Mouse (Mus musculus): ENCODE data around the gene Gm49510. TPM values are rescaled to one million over a fixed set of nuclear protein-coding genes. Genes with fewer than 3 reads are reported as not detected.
A peak's percentile ranks its signal among the peaks of the same experiment; 100 is the strongest.

Gene Gm49510
- polyA plus RNA-seq, 1 experiment, result not detected

DNA sequence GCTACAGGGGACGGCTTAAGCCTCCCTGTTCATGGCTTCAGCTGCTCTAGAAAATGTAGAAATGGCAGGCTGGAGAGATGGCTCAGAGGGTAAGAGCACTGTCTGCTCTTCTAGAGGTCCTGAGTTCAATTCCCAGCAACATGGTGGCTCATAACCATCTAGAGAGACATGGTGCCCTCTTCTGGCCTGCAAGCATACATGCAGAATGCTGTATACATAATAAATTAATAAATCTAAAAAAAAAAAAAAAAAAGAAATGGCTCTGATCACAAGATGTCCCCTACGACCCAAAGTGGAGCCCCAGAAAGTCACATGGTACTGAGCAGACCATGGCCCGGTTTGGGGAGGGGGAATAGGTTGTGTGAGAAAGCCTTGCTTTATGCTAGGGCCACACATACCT, 56.2 kb downstream of the Gm49510 start:
- no peak for TF ChIP-seq CTCF (IDR thresholded peaks at IDR 0.05; ENCODE audit: low read depth, low read length)
- no peak for TF ChIP-seq POLR2A (IDR thresholded peaks at IDR 0.05; ENCODE audit: borderline replicate concordance, low read depth, low read length)
- Histone ChIP-seq H3K4me3 (ENCODE audit: insufficient read depth, low read length) (no peak overlapping the region), H3K4me1 (ENCODE audit: control insufficient read depth, insufficient read depth, low read length) (peaks cover 4% of the 10 kb centered on the region), H3K27ac (ENCODE audit: insufficient read depth, low read depth, low read length) (no peak overlapping the region)

DNA sequence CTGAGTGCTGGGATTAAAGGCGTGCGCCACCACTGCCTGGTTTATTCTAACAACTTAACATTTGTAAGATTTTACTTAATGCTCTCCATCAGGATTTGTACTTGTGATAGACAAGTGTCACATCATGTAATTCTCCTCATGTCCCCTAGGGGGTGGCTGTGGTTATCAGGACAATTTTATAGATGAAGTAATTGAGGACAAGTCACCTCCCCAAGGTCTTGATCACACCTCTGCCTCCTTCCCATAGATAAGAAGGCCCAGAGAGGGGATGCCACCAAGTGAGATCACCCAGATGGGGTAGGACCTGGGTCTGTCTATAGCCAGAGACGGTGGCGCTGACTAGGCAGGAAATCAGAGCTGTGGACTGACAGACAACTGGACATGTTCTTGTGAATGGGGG, 56.9 kb downstream of the Gm49510 start:
- H3K27ac ChIP-seq (ENCODE audit: insufficient read depth, low read depth, low read length), result no peak overlapping the region
- no peak overlapping the region for H3K4me3 ChIP-seq (ENCODE audit: insufficient read depth, low read length)
- TF ChIP-seq CTCF (IDR thresholded peaks at IDR 0.05; ENCODE audit: low read depth, low read length) (no peak), POLR2A (IDR thresholded peaks at IDR 0.05; ENCODE audit: borderline replicate concordance, low read depth, low read length) (no peak)
- H3K4me1 ChIP-seq (ENCODE audit: control insufficient read depth, insufficient read depth, low read length), result peaks cover 4% of the 10 kb centered on the region

DNA sequence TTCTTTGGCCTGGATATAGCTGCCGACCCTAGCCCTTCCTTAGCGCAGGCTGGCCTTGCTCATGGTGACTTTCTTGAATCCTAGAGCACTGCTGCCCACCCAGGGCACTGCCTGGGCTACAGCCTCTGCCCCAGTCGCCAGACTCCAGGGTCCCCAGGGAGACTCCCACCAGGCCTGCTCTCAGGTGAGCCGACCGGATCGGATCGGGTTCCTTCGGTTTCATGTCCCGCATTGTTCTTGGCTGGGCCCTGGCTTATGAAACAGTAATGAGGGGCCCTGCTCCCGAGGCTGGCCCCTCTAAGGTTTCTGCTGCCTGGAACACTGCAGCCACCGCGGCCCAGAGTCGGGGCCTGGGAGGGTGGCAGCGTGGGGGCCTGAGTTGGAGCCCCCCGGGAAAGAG, 57.6 kb downstream of the Gm49510 start:
- Histone ChIP-seq H3K4me1 (ENCODE audit: control insufficient read depth, insufficient read depth, low read length) (peaks cover 4% of the 10 kb centered on the region), H3K4me3 (ENCODE audit: insufficient read depth, low read length) (no peak overlapping the region)
- no peak for TF ChIP-seq POLR2A (IDR thresholded peaks at IDR 0.05; ENCODE audit: borderline replicate concordance, low read depth, low read length)
- no peak for TF ChIP-seq CTCF (IDR thresholded peaks at IDR 0.05; ENCODE audit: low read depth, low read length)

DNA sequence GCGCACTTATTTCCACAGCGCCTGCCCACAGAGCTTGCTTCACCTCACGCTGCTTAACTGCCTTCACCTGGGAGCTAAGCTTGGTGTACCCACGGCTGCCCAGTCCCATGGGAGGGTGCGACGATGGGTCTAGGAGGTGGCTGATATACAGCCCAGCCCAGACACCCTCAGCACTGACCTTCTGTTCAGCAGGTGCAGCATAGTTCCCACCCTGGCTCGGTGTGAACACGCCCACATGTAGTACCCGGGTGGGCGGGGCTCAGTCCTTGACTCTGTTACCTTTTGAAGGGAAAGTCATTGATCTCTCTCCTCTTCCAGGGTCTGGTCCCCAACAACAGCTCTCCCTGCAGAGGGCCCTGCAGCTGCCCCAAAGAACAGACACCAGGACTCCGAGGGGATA, 60.1 kb downstream of the Gm49510 start:
- no peak overlapping the region for H3K4me3 ChIP-seq (ENCODE audit: insufficient read depth, low read length)
- TF ChIP-seq CTCF (IDR thresholded peaks at IDR 0.05; ENCODE audit: low read depth, low read length) (no peak), POLR2A (IDR thresholded peaks at IDR 0.05; ENCODE audit: borderline replicate concordance, low read depth, low read length) (no peak)

More for the DNA sequence above, 57.6 kb downstream of the Gm49510 start:
- H3K27ac ChIP-seq (ENCODE audit: insufficient read depth, low read depth, low read length), result no peak overlapping the region

DNA sequence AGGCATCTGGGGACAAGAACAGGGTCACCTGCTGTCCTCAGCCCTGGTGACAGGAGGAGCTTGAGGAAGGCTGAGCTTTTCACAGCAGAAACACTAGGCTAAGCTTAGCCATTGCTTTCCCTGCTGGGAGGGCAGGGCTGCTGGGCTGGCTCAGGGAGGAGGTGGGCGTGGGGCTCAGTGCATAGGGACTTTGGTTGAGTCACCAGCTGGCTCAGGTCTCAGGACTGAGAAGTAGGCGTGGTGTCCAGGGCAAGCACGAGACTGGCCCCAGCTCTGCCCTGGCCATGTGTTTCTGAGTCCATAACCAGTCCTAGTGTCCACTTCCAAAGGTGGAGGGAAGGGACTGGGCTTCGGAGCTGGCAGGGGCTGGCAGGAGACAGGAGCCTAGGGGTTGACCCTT, 60.6 kb downstream of the Gm49510 start:
- no peak overlapping the region for H3K27ac ChIP-seq (ENCODE audit: insufficient read depth, low read depth, low read length)
- no peak overlapping the region for H3K4me3 ChIP-seq (ENCODE audit: insufficient read depth, low read length)
- peaks cover 4% of the 10 kb centered on the region for H3K4me1 ChIP-seq (ENCODE audit: control insufficient read depth, insufficient read depth, low read length)
- TF ChIP-seq CTCF (IDR thresholded peaks at IDR 0.05; ENCODE audit: low read depth, low read length) (no peak), POLR2A (IDR thresholded peaks at IDR 0.05; ENCODE audit: borderline replicate concordance, low read depth, low read length) (no peak)

More for the DNA sequence above, 60.1 kb downstream of the Gm49510 start:
- H3K4me1 ChIP-seq (ENCODE audit: control insufficient read depth, insufficient read depth, low read length), result peaks cover 4% of the 10 kb centered on the region
- H3K27ac ChIP-seq (ENCODE audit: insufficient read depth, low read depth, low read length), result no peak overlapping the region

DNA sequence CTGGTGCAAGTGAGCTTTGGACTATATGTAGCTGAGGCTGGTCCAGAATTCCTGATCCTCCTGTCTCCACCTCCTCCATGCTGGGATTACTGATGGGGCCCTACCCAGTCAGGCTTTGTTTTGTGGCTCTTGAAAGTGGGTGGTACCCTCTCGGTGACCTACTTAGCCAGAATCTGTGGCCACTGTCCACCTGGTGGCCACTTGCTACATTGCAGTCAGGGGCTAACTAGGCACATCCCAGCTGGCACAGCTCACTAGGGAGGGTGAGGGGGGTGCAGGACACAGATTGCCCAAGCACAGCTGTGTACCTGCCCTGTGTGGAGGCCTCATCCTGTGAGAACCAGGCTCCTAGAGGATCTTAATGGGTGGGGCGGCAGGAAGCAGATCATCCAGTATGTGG, 63.4 kb downstream of the Gm49510 start:
- TF ChIP-seq CTCF (IDR thresholded peaks at IDR 0.05; ENCODE audit: low read depth, low read length) (peak; percentile 73), POLR2A (IDR thresholded peaks at IDR 0.05; ENCODE audit: borderline replicate concordance, low read depth, low read length) (no peak)
- no peak overlapping the region for H3K4me3 ChIP-seq (ENCODE audit: insufficient read depth, low read length)
- no peak overlapping the region for H3K27ac ChIP-seq (ENCODE audit: insufficient read depth, low read depth, low read length)
- peaks cover 4% of the 10 kb centered on the region for H3K4me1 ChIP-seq (ENCODE audit: control insufficient read depth, insufficient read depth, low read length)

Other genes with a start within 250 kb of the Gm49510 start
- not detected in 2 replicates for gene Elfn2, start 180.9 kb upstream of the Gm49510 start, polyA plus RNA-seq (2012; ENCODE audit: insufficient read depth, insufficient read length, missing spikeins)
- gene Mfng, start 126.2 kb upstream of the Gm49510 start, polyA plus RNA-seq (2012; ENCODE audit: insufficient read depth, insufficient read length, missing spikeins), result 14.0 and 16.2 TPM in 2 replicates
- 0.23 TPM in 1 of 2 replicates, not detected in the other for gene Card10, start 96.6 kb upstream of the Gm49510 start, polyA plus RNA-seq (2012; ENCODE audit: insufficient read depth, insufficient read length, missing spikeins)
- gene Cdc42ep1, start 57.0 kb upstream of the Gm49510 start, polyA plus RNA-seq (2012; ENCODE audit: insufficient read depth, insufficient read length, missing spikeins), result 0.31 and 0.36 TPM in 2 replicates
- not detected in 2 replicates for gene Lgals2, start 44.1 kb upstream of the Gm49510 start, polyA plus RNA-seq (2012; ENCODE audit: insufficient read depth, insufficient read length, missing spikeins)
- gene Gga1, start 22.5 kb upstream of the Gm49510 start, polyA plus RNA-seq (2012; ENCODE audit: insufficient read depth, insufficient read length, missing spikeins), result 68.7 and 76.5 TPM in 2 replicates
- 158 and 180 TPM in 2 replicates for gene Sh3bp1, start 101 bp downstream of the Gm49510 start, polyA plus RNA-seq (2012; ENCODE audit: insufficient read depth, insufficient read length, missing spikeins)
- gene Pdxp, start 14.3 kb downstream of the Gm49510 start, polyA plus RNA-seq (2012; ENCODE audit: insufficient read depth, insufficient read length, missing spikeins), result 1.7 and 2.3 TPM in 2 replicates
- gene Lgals1, start 27.1 kb downstream of the Gm49510 start, polyA plus RNA-seq (2012; ENCODE audit: insufficient read depth, insufficient read length, missing spikeins), result 1,085 and 1,245 TPM in 2 replicates
- 25.7 and 28.1 TPM in 2 replicates for gene Nol12, start 35.3 kb downstream of the Gm49510 start, polyA plus RNA-seq (2012; ENCODE audit: insufficient read depth, insufficient read length, missing spikeins)
- 28.7 and 33.2 TPM in 2 replicates for gene Triobp, start 48.1 kb downstream of the Gm49510 start, polyA plus RNA-seq (2012; ENCODE audit: insufficient read depth, insufficient read length, missing spikeins)
- 87.7 and 88.8 TPM in 2 replicates for gene H1f0, start 128.8 kb downstream of the Gm49510 start, polyA plus RNA-seq (2012; ENCODE audit: insufficient read depth, insufficient read length, missing spikeins)
- gene Galr3, start 142.2 kb downstream of the Gm49510 start, polyA plus RNA-seq (2012; ENCODE audit: insufficient read depth, insufficient read length, missing spikeins), result not detected in 2 replicates
- 14.0 TPM in 2 replicates for gene Ankrd54, start 163.2 kb downstream of the Gm49510 start, polyA plus RNA-seq (2012; ENCODE audit: insufficient read depth, insufficient read length, missing spikeins)
- 99.4 and 114 TPM in 2 replicates for gene Eif3l, start 175.5 kb downstream of the Gm49510 start, polyA plus RNA-seq (2012; ENCODE audit: insufficient read depth, insufficient read length, missing spikeins)
- gene Micall1, start 209.2 kb downstream of the Gm49510 start, polyA plus RNA-seq (2012; ENCODE audit: insufficient read depth, insufficient read length, missing spikeins), result 16.2 and 16.3 TPM in 2 replicates
- 107 and 110 TPM in 2 replicates for gene Polr2f, start 241.3 kb downstream of the Gm49510 start, polyA plus RNA-seq (2012; ENCODE audit: insufficient read depth, insufficient read length, missing spikeins)
- gene 1700088E04Rik, start 241.6 kb downstream of the Gm49510 start, polyA plus RNA-seq (2012; ENCODE audit: insufficient read depth, insufficient read length, missing spikeins), result 1.6 TPM in 1 of 2 replicates, not detected in the other

Measured in bone marrow macrophage, adult 2 months (primary cell).